In genomic region chr6:125925861-125926260, GRCm38 (mm10) we compare ENCODE assay signal across 12 mouse cellular contexts.
"Had no signal": no experiment of that assay in that cellular context is flagged by ENCODE, and none has a peak within 500 bp of the region (broad histone marks: within the 10 kb centered on the region; RNA-seq: fewer than 3 reads in every experiment).

No protein-coding gene starts in this region.

- DNase-seq: left cerebral cortex, postnatal 4 days; liver; liver, embryonic 13.5 days; liver, postnatal 0 days; lung, adult 18-20 months; lung, adult 2 months; lung, embryonic 14.5 days; lung, postnatal 10 days; lung, postnatal 14 days; lung, postnatal 36 days; lung, postnatal 4 days; midbrain, embryonic 14.5 days had no signal
